Mouse (Mus musculus) lung, adult 2 months (tissue): ENCODE data around the gene Ddn. TPM values are rescaled to one million over a fixed set of nuclear protein-coding genes. Genes with fewer than 3 reads are reported as not detected.

Experiments used
- DNase-seq: peaks from one replicate; pipeline ENCODE4 v3.0.0; 2022
- H3K4me1 ChIP-seq: fragments of 200-500 bp; 2 replicates; pipeline ENCODE4 v1.6.1; 2011; ENCODE audit warnings: low read length; ENCODE audit not compliant: control insufficient read depth, insufficient read depth
- H3K4me3 ChIP-seq: fragments of 200-500 bp; replicated peaks from 2 replicates; pipeline ENCODE3; 2011; ENCODE audit warnings: low read depth, mild to moderate bottlenecking, control low read depth, low read length; ENCODE audit errors: extremely low read depth
- CTCF ChIP-seq: fragments of 200-500 bp; IDR thresholded peaks from 2 replicates; pipeline ENCODE4 v1.5.1; 2011; ENCODE audit warnings: mild to moderate bottlenecking, low read length, control low read depth; ENCODE audit not compliant: insufficient read depth
- POLR2A ChIP-seq: fragments of 200-500 bp; IDR thresholded peaks from 2 replicates; pipeline ENCODE4 v1.6.1; 2011; ENCODE audit warnings: low read depth, mild to moderate bottlenecking, control low read depth, low read length, borderline replicate concordance; ENCODE audit errors: extremely low read depth
- WGBS: fragments of 180-500 bp; shearing (Covaris S2); methylation state at CpG from one replicate; pipeline ENCODE4 v1.1.7; 2018; 5-methylcytosine and 5-hydroxymethylcytosine counted together
- polyA plus RNA-seq: library from polyadenylated mRNA; depleted of rRNA; stranded (reverse); fragments of >200 nt; gene quantifications from 2 replicates; pipeline ENCODE4 v1.2.3, GENCODE M21; 2012

Ddn gene
- polyA plus RNA-seq, 1 experiment, result 0.21 TPM

GRCm38 (mm10) chr15:98790761-98791160 is 18.5 kb downstream of the Ddn start:
- Histone ChIP-seq H3K4me3 (peak overlapping the region; percentile 9), H3K4me1 (peaks cover 13% of the 10 kb centered on the region; the same call in 1 of the 2 replicates)
- TF ChIP-seq CTCF, result no peak
- TF ChIP-seq POLR2A, result no peak
- WGBS, result 1% methylated on average over 23 of the region's 23 CpGs
- no peak for DNase-seq

GRCm38 (mm10) chr15:98789661-98790535 is 19.4 kb downstream of the Ddn start, which contains the start of gene Wnt1:
Gene Wnt1 (plus strand): TSS chr15:98789857.
- TF ChIP-seq POLR2A (no peak), CTCF (peak; percentile 38)
- no peak within 1 kb of the TSS for H3K4me3 ChIP-seq
- DNase-seq, result peak; percentile 61
- H3K4me1 ChIP-seq, result peaks cover 13% of the 10 kb centered on the region; the same call in 1 of the 2 replicates
- 5% methylated on average over 50 of the region's 51 CpGs for WGBS

GRCm38 (mm10) chr15:98788972-98789660 is 20.2 kb downstream of the Ddn start:
- Histone ChIP-seq H3K4me1 (peaks cover 13% of the 10 kb centered on the region; the same call in 1 of the 2 replicates), H3K4me3 (no peak overlapping the region)
- WGBS, result 8% methylated on average over 24 of the region's 24 CpGs
- no peak for TF ChIP-seq POLR2A
- TF ChIP-seq CTCF, result no peak
- no peak for DNase-seq

- TF ChIP-seq POLR2A, result no peak
- TF ChIP-seq CTCF, result peak; percentile 48; the same call in 1 of the 2 replicates
- 36% methylated on average over 4 of the region's 4 CpGs for WGBS
- no peak overlapping the region for H3K4me3 ChIP-seq
- no peak for DNase-seq
- H3K4me1 ChIP-seq, result peaks cover 13% of the 10 kb centered on the region; the same call in 1 of the 2 replicates
Observed at GRCm38 (mm10) chr15:98787930-98788329, 21.4 kb downstream of the Ddn start.

- DNase-seq, result no peak
- peaks cover 8% of the 10 kb centered on the region; the same call in 1 of the 2 replicates for H3K4me1 ChIP-seq
- H3K4me3 ChIP-seq, result no peak overlapping the region
- TF ChIP-seq POLR2A (no peak), CTCF (peak; percentile 54)
- 44% methylated on average over 7 of the region's 7 CpGs for WGBS
Observed at GRCm38 (mm10) chr15:98785744-98786143, 23.5 kb downstream of the Ddn start.

GRCm38 (mm10) chr15:98781166-98781565 is 28.1 kb downstream of the Ddn start:
- no peak for DNase-seq
- WGBS, result 52% methylated on average over 6 of the region's 6 CpGs
- Histone ChIP-seq H3K4me3 (no peak overlapping the region), H3K4me1 (no peaks in the 10 kb centered on the region)
- no peak for TF ChIP-seq CTCF
- TF ChIP-seq POLR2A, result no peak

GRCm38 (mm10) chr15:98780573-98780972 is 28.7 kb downstream of the Ddn start:
- no peak overlapping the region for H3K4me3 ChIP-seq
- TF ChIP-seq POLR2A (no peak), CTCF (0 out of 2 replicates have a peak, but pooled peaks have one; percentile 5)
- no peak for DNase-seq
- no peaks in the 10 kb centered on the region for H3K4me1 ChIP-seq
- WGBS, result 29% methylated on average over 13 of the region's 13 CpGs

GRCm38 (mm10) chr15:98780075-98780474 is 29.2 kb downstream of the Ddn start:
- DNase-seq, result no peak
- 13% methylated on average over 8 of the region's 8 CpGs for WGBS
- H3K4me3 ChIP-seq, result no peak overlapping the region
- no peak for TF ChIP-seq CTCF
- TF ChIP-seq POLR2A, result no peak
- no peaks in the 10 kb centered on the region for H3K4me1 ChIP-seq

- 19% methylated on average over 11 of the region's 11 CpGs for WGBS
- DNase-seq, result no peak
- no peak overlapping the region for H3K4me3 ChIP-seq
- no peaks in the 10 kb centered on the region for H3K4me1 ChIP-seq
- TF ChIP-seq CTCF, result no peak
- no peak for TF ChIP-seq POLR2A
Observed at GRCm38 (mm10) chr15:98778806-98779205, 30.5 kb downstream of the Ddn start.

GRCm38 (mm10) chr15:98778191-98778770 is 31.0 kb downstream of the Ddn start:
- WGBS, result 4% methylated on average over 25 of the region's 25 CpGs

More at GRCm38 (mm10) chr15:98778191-98778770, 31.0 kb downstream of the Ddn start:
- no peak for TF ChIP-seq CTCF
- no peaks in the 10 kb centered on the region for H3K4me1 ChIP-seq
- DNase-seq, result no peak
- H3K4me3 ChIP-seq, result no peak overlapping the region
